Mouse (Mus musculus) Patski (cell line): ENCODE measurements around the gene Gm9195. TPM values are rescaled to one million over a fixed set of nuclear protein-coding genes. Genes with fewer than 3 reads are reported as not detected.
A peak's percentile ranks its signal among the peaks of the same experiment; 100 is the strongest.

ENCODE experiments used
- ATAC-seq: fragments of 100-300 bp; one replicate; pipeline ENCODE4 v1.8.0; 2021
- CTCF ChIA-PET: fragments of 350-600 bp; sonication (Branson Sonifier 250); formaldehyde crosslinking; loops from one replicate; lab custom pipeline; 2022; ENCODE audit warnings: inconsistent platforms; lab: Charles Lee
- POLR2A ChIA-PET: fragments of 350-600 bp; sonication (Branson Sonifier 250); formaldehyde crosslinking; loops from one replicate; lab custom pipeline; 2022; ENCODE audit warnings: antibody characterized with exemption, inconsistent platforms; lab: Charles Lee
- DNase-seq: peaks from one replicate; pipeline ENCODE4 v3.0.0-alpha.2; 2011; ENCODE audit warnings: low read depth, low spot score
- H3K27me3 ChIP-seq: fragments of 371-371 bp; one replicate; pipeline ENCODE4 v1.5.1; 2021
- CTCF ChIP-seq: fragments of 100-300 bp; IDR thresholded peaks from one replicate; pipeline ENCODE4 v1.5.1; 2021
- in situ Hi-C: fragments of 300-500 bp; cut with MboI; formaldehyde crosslinking; loops from 3 replicates; pipeline ENCODE4 v1.11.1; 2018; ENCODE audit warnings: low pct_unique_long_range_greater_than_20kb, mixed read lengths
- polyA plus RNA-seq: library from polyadenylated mRNA; unstranded; gene quantifications from one replicate; pipeline ENCODE4 v1.2.3, GENCODE M21; 2021

The Gm9195 gene
- polyA plus RNA-seq, 1 experiment from 2014 or later: not detected

DNA sequence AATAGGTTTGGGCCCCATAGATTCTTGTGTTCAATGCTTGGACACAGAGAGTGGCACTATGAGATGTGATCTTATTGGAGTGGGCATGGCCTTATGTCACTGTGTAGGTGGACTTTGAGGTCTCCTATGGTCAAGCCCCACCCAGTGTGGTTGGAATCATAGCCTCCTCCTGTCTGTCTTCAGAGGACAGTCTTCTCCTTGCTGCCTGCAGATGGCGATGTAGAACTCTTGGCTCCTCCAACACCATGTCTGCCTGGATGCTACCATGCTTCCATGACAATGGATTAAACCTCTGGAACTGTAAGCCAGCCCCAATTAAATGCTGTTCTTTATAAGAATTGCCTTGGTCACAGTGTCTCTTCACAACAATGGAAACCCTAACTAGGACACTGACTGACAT lies 13.3 kb upstream of the Gm9195 start:
- in situ Hi-C loops: no loop called here
- ChIA-PET CTCF (interaction anchor here (1.0 to 1.4 kb wide), 2 partner anchors 9 to 29 kb away, joined by 3 to 4 read pairs; no protein-coding TSS in a partner anchor), POLR2A (interaction anchor here (0.6 kb wide), 1 partner anchor 13 kb away, joined by 3 read pairs; no protein-coding TSS in a partner anchor)
- DNase-seq (no peak), ATAC-seq (no peak)
- peak; percentile 40 for TF ChIP-seq CTCF
- peaks cover 5% of the 10 kb centered on the region for H3K27me3 ChIP-seq

GRCm38 (mm10) chr14:72503241-72503640 lies 11.6 kb upstream of the Gm9195 start:
- POLR2A ChIA-PET: no interaction called here
- CTCF ChIA-PET: no interaction called here
- in situ Hi-C loops: no loop called here
- DNase-seq: no peak
- no peak for TF ChIP-seq CTCF
- no peak for ATAC-seq
- peaks cover 6% of the 10 kb centered on the region for H3K27me3 ChIP-seq

DNA sequence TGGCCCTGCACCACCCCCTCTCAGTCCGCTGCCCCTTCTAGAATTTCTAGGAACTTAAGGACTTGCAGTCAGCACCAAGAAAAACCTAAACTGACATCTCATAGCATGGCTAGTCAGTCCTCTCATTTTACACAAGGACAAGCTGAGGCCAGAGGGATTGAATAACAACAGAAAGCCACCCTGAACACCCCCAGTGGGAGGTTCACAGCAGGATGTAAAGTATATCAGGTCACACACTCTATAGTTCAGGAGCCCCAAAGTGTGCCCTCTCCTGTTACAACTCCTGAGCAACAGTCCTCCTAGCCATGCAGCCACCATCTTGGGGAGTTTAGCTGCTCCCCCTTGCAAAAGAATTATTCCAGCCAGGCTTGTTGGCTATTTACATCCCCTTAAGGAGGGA lies 2.1 kb upstream of the Gm9195 start:
- DNase-seq (no peak), ATAC-seq (no peak)
- POLR2A ChIA-PET: no interaction called here
- in situ Hi-C loops: no loop called here
- CTCF ChIA-PET: no interaction called here
- no peak for TF ChIP-seq CTCF
- H3K27me3 ChIP-seq: peaks cover 25% of the 10 kb centered on the region

GRCm38 (mm10) chr14:72490367-72490766 lies 1.3 kb downstream of the Gm9195 start:
- no peak for TF ChIP-seq CTCF
- CTCF ChIA-PET: no interaction called here
- in situ Hi-C loops: no loop called here
- no peak for ATAC-seq
- peaks cover 8% of the 10 kb centered on the region for H3K27me3 ChIP-seq
- no peak for DNase-seq
- POLR2A ChIA-PET: no interaction called here

DNA sequence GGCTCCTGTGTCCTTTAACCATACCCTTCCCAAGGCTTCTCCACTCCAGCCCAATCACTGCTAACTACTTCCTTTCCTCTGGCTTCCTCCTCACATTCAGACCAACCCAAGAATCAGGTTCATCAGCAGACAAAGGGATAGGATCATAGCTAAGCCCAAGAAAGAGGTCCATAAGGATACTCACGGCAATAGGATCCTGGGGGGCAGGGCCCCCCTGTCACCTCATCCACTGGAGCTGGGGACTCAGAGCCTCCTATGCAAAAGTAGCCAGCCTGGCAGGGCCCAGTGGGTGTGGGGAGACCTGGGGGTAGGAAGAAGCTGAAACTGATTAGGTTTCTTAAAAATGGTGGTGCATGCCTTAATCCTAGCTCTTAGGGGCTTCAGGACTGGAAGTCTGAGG lies 17.1 kb downstream of the Gm9195 start:
- H3K27me3 ChIP-seq: peaks cover 15% of the 10 kb centered on the region
- in situ Hi-C loops: no loop called here
- ATAC-seq (no peak), DNase-seq (no peak)
- CTCF ChIA-PET: no interaction called here
- no peak for TF ChIP-seq CTCF
- POLR2A ChIA-PET: interaction anchor here (0.6 kb wide), 1 partner anchor 40 kb away, joined by 3 read pairs; no protein-coding TSS in a partner anchor

DNA sequence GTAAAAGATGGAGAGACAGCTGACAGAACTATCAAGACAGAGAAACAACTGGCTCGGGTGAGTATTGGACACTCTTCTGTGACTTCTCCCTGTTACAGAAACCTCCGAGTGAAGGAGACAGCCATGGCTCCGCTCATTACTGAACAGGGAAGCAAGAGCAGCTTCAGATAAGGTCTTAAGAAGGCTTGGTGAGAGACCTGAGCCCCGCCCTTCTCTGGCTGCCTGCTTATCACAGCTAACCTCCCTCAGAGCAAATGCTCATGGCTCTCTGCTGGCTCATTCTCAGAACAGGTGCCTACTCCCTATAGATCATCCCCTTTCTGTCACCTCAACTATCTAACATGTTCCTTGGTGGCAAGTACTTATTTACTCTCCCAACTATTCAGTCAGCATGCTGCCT lies 23.2 kb downstream of the Gm9195 start:
- no peak for ATAC-seq
- TF ChIP-seq CTCF: no peak
- POLR2A ChIA-PET: no interaction called here
- in situ Hi-C loops: no loop called here
- CTCF ChIA-PET: no interaction called here
- H3K27me3 ChIP-seq: peaks cover 21% of the 10 kb centered on the region
- DNase-seq: no peak

- no peak for TF ChIP-seq CTCF
- H3K27me3 ChIP-seq: peaks cover 13% of the 10 kb centered on the region
- POLR2A ChIA-PET: no interaction called here
- DNase-seq (no peak), ATAC-seq (no peak)
- in situ Hi-C loops: no loop called here
- CTCF ChIA-PET: no interaction called here
These were observed 25.3 kb downstream of the Gm9195 start for GRCm38 (mm10) chr14:72466384-72466783.

DNA sequence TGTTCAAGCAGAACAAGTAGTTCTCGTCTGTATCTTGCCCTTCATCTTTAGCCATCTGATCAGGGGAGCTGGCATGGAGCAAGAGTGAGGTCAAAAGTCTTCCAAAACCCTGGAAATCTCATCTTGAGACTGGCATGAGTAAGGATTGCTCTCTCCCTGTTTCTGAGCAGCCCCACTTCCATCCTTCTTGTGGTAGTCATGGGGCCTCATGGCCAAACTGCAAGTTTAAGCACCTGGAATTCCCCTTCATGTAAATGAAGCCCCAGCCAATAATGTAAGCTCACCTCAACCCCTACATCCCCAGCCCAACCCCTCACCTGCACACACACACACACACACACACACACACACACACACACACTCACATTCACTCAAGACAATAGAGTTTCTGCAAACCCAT lies 30.0 kb downstream of the Gm9195 start:
- CTCF ChIA-PET: no interaction called here
- H3K27me3 ChIP-seq: no peaks in the 10 kb centered on the region
- TF ChIP-seq CTCF: no peak
- POLR2A ChIA-PET: no interaction called here
- ATAC-seq (no peak), DNase-seq (no peak)
- in situ Hi-C loops: no loop called here

- ATAC-seq (no peak), DNase-seq (no peak)
- POLR2A ChIA-PET: no interaction called here
- no peaks in the 10 kb centered on the region for H3K27me3 ChIP-seq
- CTCF ChIA-PET: no interaction called here
- in situ Hi-C loops: no loop called here
- TF ChIP-seq CTCF: no peak
These were observed 31.3 kb downstream of the Gm9195 start for GRCm38 (mm10) chr14:72460291-72460690.

- CTCF ChIA-PET: interaction anchor here (0.7 kb wide), 1 partner anchor 11 kb away, joined by 5 read pairs; no protein-coding TSS in a partner anchor
- TF ChIP-seq CTCF: no peak
- ATAC-seq (no peak), DNase-seq (no peak)
- in situ Hi-C loops: no loop called here
- POLR2A ChIA-PET: no interaction called here
- H3K27me3 ChIP-seq: no peaks in the 10 kb centered on the region
These were observed 32.7 kb downstream of the Gm9195 start for GRCm38 (mm10) chr14:72458930-72459329.

- DNase-seq (no peak), ATAC-seq (peak; percentile 70)
- in situ Hi-C loops: no loop called here
- no peak for TF ChIP-seq CTCF
- ChIA-PET CTCF (interaction anchor here (0.6 to 1.1 kb wide), 4 partner anchors 12 to 69 kb away, joined by 3 to 5 read pairs (median 3); no protein-coding TSS in a partner anchor), POLR2A (no interaction called here)
- H3K27me3 ChIP-seq: peaks cover 3% of the 10 kb centered on the region
These were observed 44.2 kb downstream of the Gm9195 start for GRCm38 (mm10) chr14:72447141-72448091.
